Mouse (Mus musculus) right cerebral cortex, postnatal 4 days (tissue): ENCODE measurements at regions not wholly inside any gene's neighbourhood (a gene's known extent, or its start where the extent isn't known, plus 50 kb on each side); places are given as distances from the start of the nearest gene placed in this dataset.

Experiments used
- DNase-seq: peaks from one replicate; pipeline ENCODE4 v3.0.0-alpha.2; 2022

DNA sequence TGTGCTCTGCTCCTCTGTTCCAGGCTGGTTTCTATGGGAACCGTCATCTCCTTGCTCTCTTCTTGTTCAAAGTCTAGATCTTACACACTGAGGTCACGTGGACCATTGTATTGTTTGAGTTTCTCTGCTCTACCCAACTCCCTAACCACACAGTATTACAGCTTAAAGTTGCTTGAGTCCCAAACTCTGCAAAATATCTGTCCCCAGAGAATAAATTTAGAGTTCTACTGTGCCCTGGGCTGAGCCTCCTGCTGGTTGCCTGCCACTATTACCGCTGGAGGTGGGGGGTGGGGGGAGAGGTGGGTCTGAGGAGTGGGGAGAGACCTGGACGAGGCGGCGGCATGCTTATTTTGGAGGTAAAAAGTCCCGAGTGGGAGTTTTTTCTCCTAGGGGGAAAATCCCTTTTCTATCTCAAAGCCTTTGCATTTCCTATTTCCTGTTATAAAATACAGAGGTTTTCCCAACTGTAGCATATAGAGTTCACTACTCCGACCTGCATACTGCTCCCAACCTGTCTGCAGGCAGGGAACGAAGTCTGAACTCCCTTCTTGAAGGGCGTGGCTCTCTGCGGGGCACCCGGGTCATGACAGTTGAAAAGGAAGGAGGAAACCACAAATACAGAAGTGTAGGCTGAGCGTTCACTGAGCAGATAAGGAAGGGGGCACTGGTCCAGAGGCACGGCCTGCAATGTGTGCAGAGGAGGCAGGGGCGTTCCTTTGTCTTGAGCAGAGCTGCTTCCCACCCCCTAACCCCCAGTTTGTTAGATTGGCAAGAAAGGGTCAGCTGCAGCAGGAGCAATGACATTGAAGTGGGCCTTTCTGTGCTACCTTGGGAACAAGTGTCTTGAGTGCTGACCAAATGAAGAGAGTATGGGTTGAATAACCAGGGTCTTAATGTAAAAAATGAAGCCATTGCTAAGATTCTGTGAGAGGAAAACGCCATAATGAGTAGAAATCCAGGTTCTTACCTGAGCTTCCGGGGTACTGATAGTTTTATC is 188.7 kb downstream of the Akap7 start:
- DNase-seq, result no peak

DNA sequence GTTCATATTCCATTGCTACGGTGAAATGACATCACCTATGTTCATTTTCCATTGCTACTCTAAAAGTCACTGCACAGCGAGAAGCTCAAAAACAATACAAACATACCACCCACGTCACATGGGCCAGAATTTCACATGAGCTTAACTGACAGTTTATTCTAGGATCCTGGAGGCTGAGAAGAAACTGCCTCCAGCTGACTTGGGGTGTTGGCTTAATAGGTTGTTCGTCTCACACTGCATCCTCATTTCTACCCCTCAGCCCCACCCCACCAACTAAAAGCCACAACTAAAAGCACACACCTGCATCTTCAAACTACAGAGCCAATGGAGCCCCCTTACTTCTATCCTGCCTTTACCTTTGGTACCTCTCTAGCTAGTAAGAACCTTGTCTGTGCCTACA is 187.0 kb upstream of the Arg1 start:
- DNase-seq, result no peak

DNA sequence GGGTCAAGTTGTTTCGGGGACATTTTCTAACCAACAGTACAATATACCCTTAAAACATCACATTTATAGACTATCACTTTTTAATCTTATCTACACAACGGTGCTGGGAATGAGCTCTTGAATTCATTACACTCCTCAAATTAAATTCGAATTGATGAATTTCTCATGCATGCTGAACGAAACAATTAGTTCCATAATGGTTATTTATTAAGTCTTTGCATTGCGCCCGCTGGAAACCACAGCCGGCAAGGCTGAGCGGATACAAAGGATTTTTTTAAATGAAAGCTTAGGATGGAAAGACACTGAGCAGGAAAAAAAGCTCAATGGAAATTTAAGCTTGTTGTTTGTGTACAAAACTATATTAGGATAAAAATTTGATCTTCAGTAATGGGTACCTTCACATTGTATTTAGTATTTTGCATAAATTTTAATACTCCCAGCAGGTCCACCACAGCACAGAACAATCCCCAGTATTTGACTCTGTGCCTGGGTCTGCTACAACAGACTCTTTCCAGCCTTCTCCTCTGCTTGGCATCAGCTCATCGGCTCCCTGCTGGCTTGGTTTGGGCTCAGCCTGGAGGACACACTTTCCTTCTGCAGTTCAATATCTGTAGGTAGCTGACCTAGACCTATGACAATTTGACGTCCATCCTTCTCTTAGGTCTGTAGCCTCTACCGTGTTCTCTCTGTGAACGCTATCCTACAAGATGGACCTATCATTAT is 185.3 kb upstream of the Arg1 start:
- DNase-seq, result no peak

DNA sequence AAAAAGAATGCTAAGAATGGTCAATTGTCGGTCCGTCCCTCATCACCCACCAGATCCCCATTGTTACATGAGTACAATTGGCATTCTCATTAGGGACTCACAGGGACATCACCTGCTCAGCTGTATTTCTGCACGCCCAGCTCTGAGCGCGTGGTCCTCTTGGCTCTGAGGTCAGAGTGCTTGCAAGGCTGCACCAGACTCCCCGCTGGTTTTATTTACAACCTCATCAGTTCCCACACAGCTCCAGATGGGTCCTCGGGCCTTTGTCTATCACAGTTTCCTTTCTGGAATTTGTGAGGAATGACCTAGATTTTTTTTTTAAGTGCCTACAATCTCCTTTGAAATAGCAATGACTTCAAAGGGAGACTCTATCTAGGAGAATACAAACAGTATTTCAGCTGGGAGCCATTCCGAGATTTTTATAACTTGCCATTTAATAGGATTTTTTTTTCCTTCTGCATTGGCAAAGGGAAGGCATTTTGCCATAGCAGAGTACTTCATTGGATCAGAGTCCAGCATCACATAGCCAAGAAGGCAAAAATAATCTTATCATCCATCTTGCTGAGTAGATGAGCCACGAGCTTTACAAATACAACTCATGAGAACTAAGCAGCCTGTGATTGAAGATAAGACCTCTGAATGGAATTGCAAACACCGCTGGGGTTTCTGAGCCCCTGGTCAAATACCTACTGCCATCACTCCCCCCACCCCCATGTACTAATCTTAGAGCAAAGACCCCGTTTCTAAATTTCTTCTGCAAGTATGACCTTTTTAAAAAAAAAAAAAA is 184.5 kb upstream of the Arg1 start:
- no peak for DNase-seq

DNA sequence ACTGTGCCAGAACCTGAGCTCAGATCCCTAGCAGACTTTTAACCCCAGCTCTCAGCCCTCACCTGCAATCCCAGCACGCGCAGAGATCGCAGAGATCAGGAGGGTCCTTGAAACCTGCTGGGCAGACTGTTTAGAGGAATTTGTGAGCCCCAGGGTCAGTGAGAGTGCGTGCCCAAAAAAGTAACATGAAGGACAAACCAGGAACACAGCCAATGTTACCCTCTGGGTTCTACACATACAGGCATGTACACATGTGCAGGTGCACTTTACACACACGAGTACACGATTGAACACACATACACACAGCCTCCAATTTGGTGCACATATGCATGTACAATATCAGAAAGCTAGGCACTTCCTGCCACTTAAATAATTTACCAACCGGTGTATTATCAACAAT is 183.9 kb upstream of the Arg1 start:
- DNase-seq, result no peak

DNA sequence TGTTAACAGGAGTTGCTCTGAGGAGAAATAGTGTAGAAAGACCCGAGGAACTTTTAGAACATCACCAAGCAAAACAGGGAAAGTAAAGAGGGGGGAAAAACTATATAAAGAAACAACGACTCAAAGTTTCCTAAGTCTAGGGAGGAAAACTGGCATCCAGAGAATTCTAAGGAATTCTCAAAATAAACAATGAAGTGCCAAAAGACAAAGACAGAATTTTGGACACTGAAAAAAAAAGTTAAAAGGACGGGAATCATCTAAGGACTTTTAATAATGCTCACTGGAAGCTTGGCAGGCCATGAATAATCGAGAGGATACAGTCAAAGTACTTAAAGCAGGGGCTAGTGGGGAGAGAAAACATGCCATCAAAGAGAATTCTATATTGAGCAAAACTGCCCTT is 170.8 kb upstream of the Arg1 start:
- no peak for DNase-seq

DNA sequence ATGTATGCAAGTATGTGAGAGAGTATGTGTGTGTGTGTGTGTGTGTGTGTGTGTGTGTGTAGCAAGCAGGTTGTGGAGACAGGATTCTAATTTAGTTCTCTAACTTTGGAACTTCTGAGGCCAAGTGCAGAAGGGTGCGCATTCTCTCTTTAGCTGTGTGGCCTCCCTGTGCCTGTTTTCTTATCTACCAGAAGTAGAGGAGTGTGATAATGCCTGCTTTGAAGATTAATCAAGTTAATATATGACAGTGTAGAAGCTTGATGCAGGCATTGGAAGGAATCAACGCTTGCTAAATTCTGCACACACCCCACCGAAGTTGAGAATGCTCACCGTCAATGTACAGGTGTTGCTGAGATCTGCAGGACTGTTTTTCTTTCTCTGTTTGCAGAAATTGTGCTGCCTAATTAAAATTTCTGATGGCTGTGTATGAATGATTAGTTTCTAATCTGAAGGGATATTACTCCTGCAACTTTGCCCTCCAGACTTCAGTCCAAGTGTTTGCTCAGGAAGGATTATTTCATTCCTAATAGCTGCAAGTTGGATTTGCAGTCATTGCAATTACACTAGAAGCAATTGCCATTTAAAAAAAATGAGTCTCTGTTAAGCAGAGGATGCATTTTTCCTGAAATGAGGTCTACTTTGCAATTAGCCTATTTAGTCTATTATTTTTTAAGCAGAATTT is 162.6 kb upstream of the Arg1 start:
- no peak for DNase-seq

DNA sequence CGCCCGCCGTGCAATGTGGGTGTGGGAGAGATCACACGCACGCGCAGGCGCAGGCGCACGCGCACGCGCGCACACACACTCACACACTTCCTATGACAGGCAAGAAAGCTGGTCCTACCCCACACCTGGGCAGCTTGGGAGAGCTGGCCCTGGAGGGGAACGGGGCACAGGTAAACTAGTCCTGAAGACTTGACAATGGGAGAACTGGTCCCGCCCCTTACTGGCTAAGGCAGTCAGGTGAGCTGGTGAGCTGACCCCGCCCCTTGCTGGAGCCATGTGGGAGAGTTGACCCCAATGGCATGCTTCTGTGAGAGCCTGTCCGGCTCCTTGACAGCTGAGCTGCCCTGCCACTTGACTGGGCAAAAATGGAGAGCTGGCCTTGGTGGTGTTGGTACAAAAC is 159.5 kb upstream of the Arg1 start:
- no peak for DNase-seq

DNA sequence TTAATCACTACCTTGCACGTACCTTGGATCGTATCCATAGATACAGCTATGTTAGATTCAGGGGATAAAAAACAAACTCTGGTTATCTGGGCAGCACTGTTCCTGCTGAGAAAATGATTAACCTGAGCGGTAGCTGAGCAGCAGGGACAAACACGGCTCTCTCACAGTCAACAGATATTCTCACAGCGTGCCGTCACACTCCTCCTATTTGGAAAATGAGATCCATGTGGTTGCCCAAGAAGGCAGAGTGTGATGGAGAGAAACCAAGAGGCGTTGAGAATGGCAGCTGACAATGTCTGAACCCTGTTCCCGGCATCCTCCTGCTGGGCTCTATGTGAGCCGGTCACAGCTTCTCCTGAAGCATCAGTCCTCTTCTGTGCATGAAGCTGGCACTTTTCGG is 155.6 kb upstream of the Arg1 start:
- no peak for DNase-seq

DNA sequence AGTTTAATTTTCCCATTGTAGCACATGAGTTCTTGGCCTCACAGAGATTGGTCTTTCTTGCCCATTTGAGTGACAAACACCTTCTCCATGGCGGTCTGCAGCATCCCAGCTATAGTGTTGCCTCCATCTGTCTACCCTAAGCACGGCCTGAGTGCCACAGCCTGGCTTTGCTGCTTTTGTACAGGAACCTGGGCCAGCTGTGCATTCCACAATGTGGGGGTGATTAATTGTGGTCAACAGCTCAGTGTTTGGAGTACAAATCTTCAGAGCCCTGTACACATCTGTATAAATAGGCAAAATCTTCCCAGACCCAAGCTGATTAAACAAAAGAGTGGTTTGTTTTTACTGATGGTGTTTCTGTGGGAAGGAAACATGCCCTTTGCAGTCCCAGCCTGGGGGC is 145.3 kb upstream of the Arg1 start:
- DNase-seq, result no peak

DNA sequence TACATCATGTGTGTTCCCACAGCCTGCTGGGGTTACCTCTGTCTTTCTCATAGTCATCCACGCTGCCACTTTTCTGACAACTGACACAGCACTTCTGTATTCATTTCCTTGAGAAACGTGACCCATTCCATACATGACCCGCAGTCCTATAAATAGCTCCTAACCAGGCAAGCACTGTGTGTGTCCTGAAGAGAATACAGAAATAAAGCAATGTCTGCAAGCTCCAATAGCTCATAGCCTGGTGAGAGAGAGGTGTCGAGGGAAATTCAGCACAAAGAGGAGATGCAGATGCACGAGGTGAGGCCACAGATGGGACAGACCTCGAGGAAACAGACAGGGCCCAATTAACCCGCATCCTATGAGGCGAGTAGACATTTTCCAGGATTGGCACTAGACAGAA is 141.0 kb upstream of the Arg1 start:
- no peak for DNase-seq

DNA sequence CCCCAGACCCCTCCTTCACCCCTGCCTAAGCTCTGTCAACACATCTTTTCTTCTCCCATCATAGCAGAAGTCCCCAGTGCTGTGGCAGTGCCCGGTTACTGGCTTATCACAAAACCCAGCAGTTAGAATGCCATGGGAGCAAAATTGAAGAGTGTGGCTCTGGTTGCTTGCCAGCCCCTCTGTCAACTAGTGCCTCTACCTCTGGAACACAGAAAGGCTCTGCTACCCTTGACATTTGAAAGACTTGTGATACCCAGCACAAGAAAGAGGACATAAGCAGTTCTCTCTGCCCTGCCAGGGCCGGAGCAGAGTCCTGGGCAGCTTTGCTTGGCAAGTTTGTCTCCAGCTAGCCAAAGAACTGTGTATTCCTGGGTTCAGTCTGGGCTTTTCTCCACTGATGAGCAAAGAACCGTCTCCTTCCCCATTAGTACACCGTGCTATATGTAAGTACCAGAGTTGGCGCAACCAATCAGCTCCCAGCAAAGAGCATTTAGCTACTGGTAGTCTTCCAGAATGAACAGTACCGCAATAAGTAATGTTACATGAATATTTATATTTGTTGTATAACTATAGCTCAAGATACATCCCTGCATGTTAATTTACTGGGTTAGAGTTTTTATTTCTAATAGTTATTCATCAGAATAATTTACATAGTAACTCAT is 137.5 kb upstream of the Arg1 start:
- DNase-seq, result no peak

DNA sequence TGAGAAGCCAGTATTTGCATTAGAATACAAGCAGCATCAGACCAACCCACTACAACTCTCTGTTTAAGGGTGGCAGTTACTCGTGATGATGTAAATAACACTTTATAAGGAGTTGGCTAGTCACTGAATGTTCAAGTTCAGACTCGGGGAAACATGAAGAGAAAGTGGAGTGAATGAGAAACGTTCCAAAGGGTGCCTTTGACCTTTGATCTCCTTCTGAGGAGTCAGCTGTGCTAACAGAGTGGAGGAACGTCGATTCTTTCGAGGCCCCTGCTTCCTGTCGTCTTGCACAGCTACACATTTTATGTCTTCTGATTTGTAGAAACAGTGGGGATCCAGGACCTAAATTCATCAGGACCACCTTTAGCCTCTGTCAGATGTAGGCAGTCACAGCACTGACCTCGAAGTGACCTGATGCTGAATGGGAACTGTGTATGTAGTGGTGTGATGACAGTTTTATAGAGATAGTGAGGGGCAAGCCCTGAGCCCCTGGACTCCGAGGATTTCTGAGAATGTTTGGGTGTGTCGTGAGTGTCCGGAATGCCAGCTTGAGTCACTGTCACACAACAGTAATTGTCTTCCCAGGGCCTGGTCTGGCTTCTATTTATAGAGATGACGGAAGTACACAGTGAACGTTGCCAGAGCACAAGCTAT is 134.2 kb upstream of the Arg1 start:
- no peak for DNase-seq

DNA sequence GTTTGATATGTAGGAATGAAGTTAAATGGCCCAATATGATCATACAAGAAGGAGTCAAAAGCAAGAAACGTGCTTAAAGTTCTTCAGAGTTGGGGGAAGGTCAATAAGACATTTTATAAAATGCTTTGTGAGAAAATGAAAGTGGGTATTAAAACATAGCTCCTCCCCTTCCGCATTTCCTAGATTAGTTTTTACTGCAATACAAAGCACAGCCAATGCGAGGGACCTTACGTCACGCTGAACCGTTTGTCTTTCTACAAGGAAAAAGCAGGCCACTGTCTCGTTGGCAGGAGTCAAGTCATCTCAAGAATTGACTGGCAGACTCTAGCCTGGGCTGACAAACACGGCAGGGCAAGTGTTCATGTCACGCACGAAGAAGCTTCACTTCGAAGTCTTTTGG is 131.4 kb upstream of the Arg1 start:
- DNase-seq, result no peak

DNA sequence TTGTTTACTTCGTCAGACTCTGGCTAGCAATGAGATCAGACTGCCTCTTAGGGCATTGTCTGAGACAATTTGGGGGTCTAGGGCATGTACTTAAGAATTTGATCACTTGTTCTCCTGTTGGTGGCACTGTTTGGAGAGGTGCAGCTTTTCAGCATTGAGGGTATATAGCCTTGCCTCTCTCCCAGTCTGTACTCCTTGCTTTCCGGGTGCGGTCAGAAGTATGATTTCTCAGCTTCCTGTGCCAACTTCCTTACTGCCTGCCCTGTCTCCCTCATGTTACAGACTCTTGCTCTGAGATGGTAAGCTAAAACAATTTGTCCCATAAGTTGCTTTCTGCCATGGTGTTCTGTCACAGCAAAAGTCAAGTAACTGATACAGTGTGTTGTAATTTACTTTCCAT is 124.7 kb upstream of the Arg1 start:
- DNase-seq, result no peak

DNA sequence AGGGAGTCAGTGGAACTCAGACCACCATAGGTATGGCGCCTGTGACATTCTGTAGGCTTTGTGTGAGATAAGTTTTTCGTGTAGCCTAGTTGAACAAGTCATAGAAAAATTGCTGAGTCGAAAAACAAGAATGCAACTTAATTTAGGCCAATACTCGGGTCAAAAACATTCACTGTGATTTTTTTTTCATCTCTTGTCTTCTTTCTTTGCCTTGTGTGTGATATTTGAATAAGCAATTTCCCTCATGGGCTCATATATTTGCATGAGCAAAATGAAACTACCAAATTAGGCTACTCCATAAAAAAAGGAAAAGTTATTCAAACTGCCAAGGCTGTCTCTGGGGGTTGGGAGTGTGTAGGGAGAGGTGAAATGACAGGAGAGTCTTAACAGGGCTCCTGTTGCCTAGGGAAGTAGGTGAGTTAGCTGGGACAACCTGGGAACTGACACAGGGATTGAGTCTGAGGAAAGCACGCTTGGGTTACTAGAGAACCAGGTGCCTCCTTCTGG is 124.1 kb upstream of the Arg1 start:
- DNase-seq, result no peak

DNA sequence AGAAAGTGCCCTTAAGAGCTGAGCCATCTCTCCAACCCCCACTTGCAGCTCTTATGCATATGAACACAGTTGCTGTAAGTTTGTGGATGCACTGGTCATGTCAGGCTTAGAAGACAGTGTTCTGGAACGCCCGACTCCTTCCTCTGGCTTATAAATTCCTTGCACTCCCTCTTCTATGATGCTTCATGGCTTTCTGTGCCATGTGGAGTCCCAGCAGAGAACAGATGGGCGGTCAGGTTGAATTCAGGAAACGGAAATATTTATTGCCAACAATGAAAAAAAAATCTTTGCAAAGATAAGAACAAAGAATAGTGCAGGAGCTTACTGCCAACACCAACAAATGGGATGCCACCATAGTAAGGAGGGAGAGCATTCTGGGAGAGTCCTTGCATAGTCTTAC is 113.9 kb upstream of the Arg1 start:
- no peak for DNase-seq

DNA sequence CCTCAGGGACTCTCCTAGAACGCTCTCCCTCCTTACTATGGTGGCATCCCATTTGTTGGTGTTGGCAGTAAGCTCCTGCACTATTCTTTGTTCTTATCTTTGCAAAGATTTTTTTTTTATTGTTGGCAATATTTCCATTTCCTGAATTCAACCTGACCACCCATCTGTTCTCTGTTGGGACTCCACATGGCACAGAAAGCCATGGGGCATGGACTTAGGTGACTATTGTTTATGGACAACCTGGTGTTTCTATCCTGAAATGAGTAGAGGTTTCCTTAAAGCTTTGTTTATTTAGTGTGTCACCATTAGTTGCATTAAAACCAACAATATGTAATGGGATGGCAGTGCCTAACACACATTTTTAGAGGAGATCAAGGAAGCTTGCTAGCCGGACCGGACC is 112.6 kb upstream of the Arg1 start:
- no peak for DNase-seq

DNA sequence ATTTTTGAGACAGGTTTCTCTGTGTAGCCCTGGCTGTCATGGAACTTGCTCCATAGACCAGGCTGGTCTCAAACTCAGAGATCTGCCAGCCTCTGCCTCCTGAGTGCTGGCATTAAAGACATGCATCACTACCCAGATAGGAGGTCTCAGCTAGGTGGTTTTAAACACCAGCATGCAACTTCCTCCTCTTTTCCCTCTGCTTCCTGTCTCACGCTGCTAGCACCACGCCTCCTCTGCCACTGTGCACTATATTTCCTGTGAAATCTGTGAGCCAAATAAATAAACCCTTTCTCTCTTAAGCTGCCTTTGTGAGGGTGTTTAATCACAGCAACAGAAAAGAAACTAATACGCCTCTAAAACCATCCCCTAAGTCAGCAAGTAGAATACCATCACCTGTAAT is 109.6 kb upstream of the Arg1 start:
- DNase-seq, result no peak

DNA sequence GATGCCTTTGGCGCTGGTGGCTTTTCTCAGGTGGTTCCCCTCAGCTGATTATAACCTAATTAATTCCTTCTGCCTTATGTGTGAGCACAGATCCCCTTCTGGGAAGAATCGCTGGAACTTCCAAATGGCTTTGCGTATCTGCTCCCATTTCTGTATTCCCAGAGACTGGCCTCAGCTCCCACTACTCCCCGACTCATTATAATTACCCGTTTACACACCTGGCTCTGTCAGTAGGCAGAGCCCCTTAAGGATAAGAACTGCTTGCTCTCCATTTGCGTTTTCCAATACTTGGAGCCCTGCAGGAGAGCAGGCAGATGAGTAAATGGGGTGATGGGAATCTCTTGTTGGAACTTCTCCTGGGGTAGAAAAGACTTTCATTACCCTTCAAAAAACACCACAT is 108.1 kb upstream of the Arg1 start:
- DNase-seq, result no peak

DNA sequence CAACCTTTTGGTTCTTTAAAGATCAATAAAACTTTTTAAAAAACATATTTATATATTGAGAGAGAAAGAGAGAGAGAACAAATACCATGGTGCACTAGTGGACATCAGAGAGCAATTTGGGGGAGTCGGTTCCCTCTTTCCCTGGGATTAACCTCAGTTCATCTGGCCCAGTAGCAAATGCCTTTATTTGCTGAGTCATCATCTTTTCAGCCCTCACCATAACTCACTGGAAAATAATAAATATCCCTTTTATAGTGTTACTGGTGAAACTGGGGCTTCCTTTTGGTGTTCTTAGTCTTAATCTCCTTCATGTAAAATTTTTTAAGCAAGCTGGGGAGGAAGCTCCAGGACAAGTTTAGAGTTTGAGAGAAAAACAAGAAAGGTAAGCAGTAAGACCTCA is 105.3 kb upstream of the Arg1 start:
- no peak for DNase-seq
